ENCODE assay signal across 8 mouse cellular contexts in the genomic region with DNA sequence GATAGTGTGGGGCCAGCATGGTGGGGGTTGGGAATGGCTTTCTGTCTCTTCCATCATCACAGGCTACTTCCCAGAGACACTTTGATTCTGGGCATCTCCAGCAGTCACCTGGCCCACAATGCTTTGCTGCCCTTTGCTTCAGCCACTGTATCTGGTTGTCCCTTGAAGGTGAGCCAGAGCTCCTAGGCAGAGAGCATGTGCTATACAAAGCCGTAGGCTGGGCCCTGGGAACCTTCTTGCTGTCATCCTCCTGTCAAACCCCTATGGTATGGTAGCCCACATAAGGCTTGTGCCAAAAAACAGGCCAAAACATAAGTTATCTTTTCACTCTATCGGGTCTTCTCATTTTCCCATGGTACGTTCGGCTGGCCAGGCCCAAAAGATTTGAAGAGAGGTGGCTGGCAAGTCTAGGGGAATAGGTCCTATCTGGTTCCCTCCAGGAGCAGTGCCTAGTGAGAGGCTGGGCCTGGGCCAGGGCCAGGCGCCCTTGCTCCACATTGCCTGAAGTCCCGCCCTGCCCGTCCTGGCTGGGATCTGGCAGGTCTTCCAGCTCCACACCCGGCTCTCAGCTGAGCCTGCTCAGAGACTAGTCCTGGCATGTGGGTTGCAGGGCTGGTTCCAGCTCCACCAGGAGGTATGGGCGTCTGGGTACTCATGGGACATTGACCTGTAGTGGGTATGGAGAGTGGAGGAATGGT. TPM values are rescaled to one million over a fixed set of nuclear protein-coding genes. Genes with fewer than 3 reads are reported as not detected.
DNase-seq lines count a peak whose midpoint lies in the region; ATAC-seq lines count a peak whose summit lies in the region.

No protein-coding gene starts in this region.

- no peak for DNase-seq in liver, embryonic 11.5 days (ENCODE audit: low spot score)
- DNase-seq in fibroblast of lung, adult 2 months (ENCODE audit: low read depth) = peak; percentile 82
- peak; percentile 73 for DNase-seq in kidney, postnatal 36 days
- DNase-seq in testis, postnatal 14 days (ENCODE audit: low spot score) = peak; percentile 28
- DNase-seq in midbrain, embryonic 14.5 days = no peak

- peak; percentile 38; the same call in 1 of the 2 replicates for ATAC-seq in liver, embryonic 15.5 days (ENCODE audit: insufficient read depth)
- ATAC-seq in liver, embryonic 11.5 days (replicated peaks; ENCODE audit: low FRiP score) = no peak
- no peak for ATAC-seq in megakaryocyte-erythroid progenitor cell, adult 5-6 weeks (replicated peaks; ENCODE audit: low FRiP score, low TSS enrichment, poor library complexity, severe bottlenecking)
- ATAC-seq in midbrain, embryonic 14.5 days (ENCODE audit: low FRiP score, low TSS enrichment) = no peak
- no peak for ATAC-seq in forebrain, embryonic 13.5 days

- no peak overlapping the region for H3K4me2 ChIP-seq in liver, embryonic 15.5 days
- no peak overlapping the region for H3K4me2 ChIP-seq in liver, embryonic 11.5 days
- no peak overlapping the region for H3K4me2 ChIP-seq in midbrain, embryonic 14.5 days (ENCODE audit: low read length)
- no peak overlapping the region for H3K4me2 ChIP-seq in forebrain, embryonic 13.5 days

- 64% methylated on average over 9 of the region's 9 CpGs for WGBS in liver, embryonic 15.5 days (ENCODE audit: insufficient replicate concordance)
- WGBS in liver, embryonic 11.5 days = 81% methylated on average over 9 of the region's 9 CpGs
- WGBS in midbrain, embryonic 14.5 days = 88% methylated on average over 9 of the region's 9 CpGs
- 87% methylated on average over 9 of the region's 9 CpGs for WGBS in forebrain, embryonic 13.5 days

- H3K36me3 ChIP-seq in liver, embryonic 15.5 days (replicated peaks) = no peaks in the 10 kb centered on the region
- H3K36me3 ChIP-seq in liver, embryonic 11.5 days (ENCODE audit: control insufficient read depth, insufficient read depth, low read length) = no peaks in the 10 kb centered on the region
- H3K36me3 ChIP-seq in midbrain, embryonic 14.5 days (ENCODE audit: control insufficient read depth, insufficient read depth, low read length) = no peaks in the 10 kb centered on the region
- no peaks in the 10 kb centered on the region for H3K36me3 ChIP-seq in forebrain, embryonic 13.5 days (ENCODE audit: poor library complexity, severe bottlenecking)

- H3K9ac ChIP-seq in liver, embryonic 15.5 days = no peak overlapping the region
- H3K9ac ChIP-seq in liver, embryonic 11.5 days (ENCODE audit: low read depth, low read length) = no peak overlapping the region
- no peak overlapping the region for H3K9ac ChIP-seq in midbrain, embryonic 14.5 days (replicated peaks; ENCODE audit: low read length)
- no peak overlapping the region for H3K9ac ChIP-seq in forebrain, embryonic 13.5 days

- H3K9me3 ChIP-seq in liver, embryonic 15.5 days (replicated peaks) = no peaks in the 10 kb centered on the region
- no peaks in the 10 kb centered on the region for H3K9me3 ChIP-seq in liver, embryonic 11.5 days (ENCODE audit: control insufficient read depth, low read length)
- no peaks in the 10 kb centered on the region for H3K9me3 ChIP-seq in midbrain, embryonic 14.5 days (ENCODE audit: control insufficient read depth, low read length)
- H3K9me3 ChIP-seq in forebrain, embryonic 13.5 days (replicated peaks) = no peaks in the 10 kb centered on the region

- no peak overlapping the region for H3K4me3 ChIP-seq in liver, embryonic 15.5 days (replicated peaks)
- H3K4me3 ChIP-seq in liver, embryonic 11.5 days (ENCODE audit: low read depth, low read length) = no peak overlapping the region
- no peak overlapping the region for H3K4me3 ChIP-seq in midbrain, embryonic 14.5 days (replicated peaks; ENCODE audit: low read depth, low read length)
- H3K4me3 ChIP-seq in forebrain, embryonic 13.5 days = no peak overlapping the region

- no peak overlapping the region for H3K27ac ChIP-seq in liver, embryonic 15.5 days (replicated peaks)
- H3K27ac ChIP-seq in liver, embryonic 11.5 days (ENCODE audit: low read depth, low read length) = no peak overlapping the region
- H3K27ac ChIP-seq in midbrain, embryonic 14.5 days (replicated peaks; ENCODE audit: low read depth, low read length) = no peak overlapping the region
- no peak overlapping the region for H3K27ac ChIP-seq in forebrain, embryonic 13.5 days

- no peaks in the 10 kb centered on the region for H3K27me3 ChIP-seq in liver, embryonic 15.5 days
- H3K27me3 ChIP-seq in liver, embryonic 11.5 days (replicated peaks; ENCODE audit: control insufficient read depth, insufficient read depth, low read length) = no peaks in the 10 kb centered on the region
- no peaks in the 10 kb centered on the region for H3K27me3 ChIP-seq in midbrain, embryonic 14.5 days (ENCODE audit: control insufficient read depth, insufficient read depth, low read length)
- H3K27me3 ChIP-seq in forebrain, embryonic 13.5 days = no peaks in the 10 kb centered on the region

- peaks cover 51% of the 10 kb centered on the region for H3K4me1 ChIP-seq in liver, embryonic 15.5 days (replicated peaks)
- peaks cover 19% of the 10 kb centered on the region for H3K4me1 ChIP-seq in liver, embryonic 11.5 days (replicated peaks; ENCODE audit: control insufficient read depth, insufficient read depth, low read length)
- no peaks in the 10 kb centered on the region for H3K4me1 ChIP-seq in midbrain, embryonic 14.5 days (ENCODE audit: control insufficient read depth, insufficient read depth, low read length)
- no peaks in the 10 kb centered on the region for H3K4me1 ChIP-seq in forebrain, embryonic 13.5 days

RNA-seq across cellular contexts. Expression of a gene that starts 10.7 kb away (rescaled TPM):
- polyA plus RNA-seq in liver, embryonic 15.5 days (2015; fragmentation: Nextera tagmentation; extraction: Ambion mirVana) = 23.3 and 26.3 TPM in 2 replicates
- polyA plus RNA-seq in liver, embryonic 11.5 days (2014; fragmentation: Nextera tagmentation; extraction: Ambion mirVana) = 50.2 and 51.6 TPM in 2 replicates
- total RNA-seq in megakaryocyte-erythroid progenitor cell, adult 5-6 weeks (2014; fragmentation: Nextera tagmentation) = 2.0 and 3.1 TPM in 2 replicates
- 1.8 and 2.4 TPM in 2 replicates for total RNA-seq in megakaryocyte-erythroid progenitor cell, adult 5-6 weeks (2017)
- polyA plus RNA-seq in midbrain, embryonic 14.5 days (2014; fragmentation: Nextera tagmentation; extraction: Ambion mirVana) = 12.2 and 19.2 TPM in 2 replicates
- 38.2 and 43.4 TPM in 2 replicates for polyA plus RNA-seq in forebrain, embryonic 13.5 days (2015; fragmentation: Nextera tagmentation; extraction: Ambion mirVana)

Comparison
In these comparisons a context has a peak if more than half of its experiments do, and no peak if none do; other contexts are left out.
1. DNase-seq: peak in fibroblast of lung, adult 2 months (single experiment), kidney, postnatal 36 days (2 of 2) and testis, postnatal 14 days (single experiment); none in liver, embryonic 11.5 days (single experiment) and midbrain, embryonic 14.5 days (single experiment).